Mouse (Mus musculus): ENCODE results near the gene Asgr1. TPM values are rescaled to one million over a fixed set of nuclear protein-coding genes. Genes with fewer than 3 reads are reported as not detected.
A peak's percentile ranks its signal among the peaks of the same experiment; 100 is the strongest.
"Not testable (repeated sequence)": the region's sequence is repeated elsewhere in the genome, so short reads cannot be mapped to it uniquely, and the experiment has no call there.

Gene Asgr1
- polyA plus RNA-seq, 1 experiment from 2014 or later, result 3.9 TPM

- H3K27me3 ChIP-seq (replicated peaks; ENCODE audit: control insufficient read depth, insufficient read depth, low read length); H3K4me1 ChIP-seq (ENCODE audit: control insufficient read depth, insufficient read depth, low read depth, low read length); H3K9ac ChIP-seq (ENCODE audit: low read depth, low read length); H3K9me3 ChIP-seq (ENCODE audit: control insufficient read depth, low read length); H3K4me2 ChIP-seq (ENCODE audit: low read length); H3K4me3 ChIP-seq (ENCODE audit: low read length); H3K27ac ChIP-seq (ENCODE audit: low read depth, low read length); ATAC-seq; H3K36me3 ChIP-seq (ENCODE audit: control insufficient read depth, insufficient read depth, low read length): not testable (repeated sequence)
- 88% methylated on average over 3 of the region's 3 CpGs for WGBS
Measured at GRCm38 (mm10) chr11:70070603-70071002, 16.7 kb downstream of the Asgr1 start.

GRCm38 (mm10) chr11:70074379-70075071 lies 20.6 kb downstream of the Asgr1 start:
- ATAC-seq, result no peak
- H3K4me3 ChIP-seq (ENCODE audit: low read length), result no peak overlapping the region
- 42% methylated on average over 17 of the region's 17 CpGs for WGBS
- H3K9ac ChIP-seq (ENCODE audit: low read depth, low read length), result no peak overlapping the region
- H3K4me2 ChIP-seq (ENCODE audit: low read length), result peak overlapping the region; percentile 33; the same call in 1 of the 2 replicates
- H3K9me3 ChIP-seq (ENCODE audit: control insufficient read depth, low read length), result no peaks in the 10 kb centered on the region
- no peak overlapping the region for H3K27ac ChIP-seq (ENCODE audit: low read depth, low read length)
- H3K27me3 ChIP-seq (replicated peaks; ENCODE audit: control insufficient read depth, insufficient read depth, low read length), result no peaks in the 10 kb centered on the region
- no peaks in the 10 kb centered on the region for H3K36me3 ChIP-seq (ENCODE audit: control insufficient read depth, insufficient read depth, low read length)
- H3K4me1 ChIP-seq (ENCODE audit: control insufficient read depth, insufficient read depth, low read depth, low read length), result no peaks in the 10 kb centered on the region

- Histone ChIP-seq H3K9me3 (ENCODE audit: control insufficient read depth, low read length) (no peaks in the 10 kb centered on the region), H3K9ac (ENCODE audit: low read depth, low read length) (no peak overlapping the region), H3K4me2 (ENCODE audit: low read length) (no peak overlapping the region), H3K36me3 (ENCODE audit: control insufficient read depth, insufficient read depth, low read length) (no peaks in the 10 kb centered on the region), H3K27me3 (replicated peaks; ENCODE audit: control insufficient read depth, insufficient read depth, low read length) (no peaks in the 10 kb centered on the region), H3K4me1 (ENCODE audit: control insufficient read depth, insufficient read depth, low read depth, low read length) (no peaks in the 10 kb centered on the region), H3K4me3 (ENCODE audit: low read length) (no peak overlapping the region), H3K27ac (ENCODE audit: low read depth, low read length) (no peak overlapping the region)
- 93% methylated on average over 6 of the region's 6 CpGs for WGBS
- ATAC-seq, result no peak
Measured at GRCm38 (mm10) chr11:70075581-70075980, 21.7 kb downstream of the Asgr1 start.

GRCm38 (mm10) chr11:70077441-70077840 lies 23.6 kb downstream of the Asgr1 start:
- Histone ChIP-seq H3K4me3 (ENCODE audit: low read length) (no peak overlapping the region), H3K9me3 (ENCODE audit: control insufficient read depth, low read length) (no peaks in the 10 kb centered on the region), H3K9ac (ENCODE audit: low read depth, low read length) (no peak overlapping the region), H3K4me2 (ENCODE audit: low read length) (no peak overlapping the region), H3K4me1 (ENCODE audit: control insufficient read depth, insufficient read depth, low read depth, low read length) (no peaks in the 10 kb centered on the region), H3K27me3 (replicated peaks; ENCODE audit: control insufficient read depth, insufficient read depth, low read length) (no peaks in the 10 kb centered on the region), H3K27ac (ENCODE audit: low read depth, low read length) (no peak overlapping the region), H3K36me3 (ENCODE audit: control insufficient read depth, insufficient read depth, low read length) (no peaks in the 10 kb centered on the region)
- ATAC-seq, result no peak
- 58% methylated on average over 2 of the region's 3 CpGs for WGBS

- H3K27me3 ChIP-seq (replicated peaks; ENCODE audit: control insufficient read depth, insufficient read depth, low read length), result no peaks in the 10 kb centered on the region
- H3K4me2 ChIP-seq (ENCODE audit: low read length), result no peak overlapping the region
- no peaks in the 10 kb centered on the region for H3K4me1 ChIP-seq (ENCODE audit: control insufficient read depth, insufficient read depth, low read depth, low read length)
- H3K9me3 ChIP-seq (ENCODE audit: control insufficient read depth, low read length), result no peaks in the 10 kb centered on the region
- WGBS, result 68% methylated on average over 6 of the region's 6 CpGs
- H3K36me3 ChIP-seq (ENCODE audit: control insufficient read depth, insufficient read depth, low read length), result no peaks in the 10 kb centered on the region
- H3K27ac ChIP-seq (ENCODE audit: low read depth, low read length), result no peak overlapping the region
- ATAC-seq, result no peak
- H3K9ac ChIP-seq (ENCODE audit: low read depth, low read length), result no peak overlapping the region
- H3K4me3 ChIP-seq (ENCODE audit: low read length), result no peak overlapping the region
Measured at GRCm38 (mm10) chr11:70079175-70079574, 25.3 kb downstream of the Asgr1 start.

GRCm38 (mm10) chr11:70079928-70080327 lies 26.0 kb downstream of the Asgr1 start:
- no peaks in the 10 kb centered on the region for H3K4me1 ChIP-seq (ENCODE audit: control insufficient read depth, insufficient read depth, low read depth, low read length)
- WGBS, result 69% methylated on average over 7 of the region's 7 CpGs
- H3K27ac ChIP-seq (ENCODE audit: low read depth, low read length), result no peak overlapping the region
- no peak overlapping the region; the same call in 1 of the 2 replicates for H3K9ac ChIP-seq (ENCODE audit: low read depth, low read length)
- ATAC-seq, result no peak
- H3K27me3 ChIP-seq (replicated peaks; ENCODE audit: control insufficient read depth, insufficient read depth, low read length), result no peaks in the 10 kb centered on the region
- H3K4me2 ChIP-seq (ENCODE audit: low read length), result no peak overlapping the region
- no peaks in the 10 kb centered on the region for H3K36me3 ChIP-seq (ENCODE audit: control insufficient read depth, insufficient read depth, low read length)
- H3K9me3 ChIP-seq (ENCODE audit: control insufficient read depth, low read length), result no peaks in the 10 kb centered on the region
- no peak overlapping the region for H3K4me3 ChIP-seq (ENCODE audit: low read length)

GRCm38 (mm10) chr11:70080803-70081590 lies 27.1 kb downstream of the Asgr1 start:
- no peaks in the 10 kb centered on the region for H3K27me3 ChIP-seq (replicated peaks; ENCODE audit: control insufficient read depth, insufficient read depth, low read length)
- 84% methylated on average over 15 of the region's 15 CpGs for WGBS
- no peak overlapping the region for H3K9ac ChIP-seq (ENCODE audit: low read depth, low read length)
- H3K4me2 ChIP-seq (ENCODE audit: low read length), result no peak overlapping the region
- H3K4me3 ChIP-seq (ENCODE audit: low read length), result no peak overlapping the region
- H3K36me3 ChIP-seq (ENCODE audit: control insufficient read depth, insufficient read depth, low read length), result no peaks in the 10 kb centered on the region
- ATAC-seq, result no peak
- no peaks in the 10 kb centered on the region for H3K9me3 ChIP-seq (ENCODE audit: control insufficient read depth, low read length)
- H3K4me1 ChIP-seq (ENCODE audit: control insufficient read depth, insufficient read depth, low read depth, low read length), result no peaks in the 10 kb centered on the region
- H3K27ac ChIP-seq (ENCODE audit: low read depth, low read length), result no peak overlapping the region

- Histone ChIP-seq H3K9me3 (ENCODE audit: control insufficient read depth, low read length) (no peaks in the 10 kb centered on the region), H3K27ac (ENCODE audit: low read depth, low read length) (no peak overlapping the region), H3K4me2 (ENCODE audit: low read length) (no peak overlapping the region), H3K36me3 (ENCODE audit: control insufficient read depth, insufficient read depth, low read length) (no peaks in the 10 kb centered on the region), H3K4me3 (ENCODE audit: low read length) (no peak overlapping the region), H3K9ac (ENCODE audit: low read depth, low read length) (no peak overlapping the region), H3K27me3 (replicated peaks; ENCODE audit: control insufficient read depth, insufficient read depth, low read length) (no peaks in the 10 kb centered on the region), H3K4me1 (ENCODE audit: control insufficient read depth, insufficient read depth, low read depth, low read length) (no peaks in the 10 kb centered on the region)
- no peak for ATAC-seq
- 88% methylated on average over 8 of the region's 8 CpGs for WGBS
Measured at GRCm38 (mm10) chr11:70084563-70084962, 30.7 kb downstream of the Asgr1 start.

GRCm38 (mm10) chr11:70091986-70092783 lies 38.3 kb downstream of the Asgr1 start, which contains the start of gene Asgr2:
TSS of gene Asgr2 (plus strand) at chr11:70092644.
- Histone ChIP-seq H3K4me2 (ENCODE audit: low read length) (no peak within 1 kb of the TSS), H3K4me1 (ENCODE audit: control insufficient read depth, insufficient read depth, low read depth, low read length) (no peaks in the 10 kb centered on the region), H3K9ac (ENCODE audit: low read depth, low read length) (no peak within 1 kb of the TSS), H3K27ac (ENCODE audit: low read depth, low read length) (no peak within 1 kb of the TSS), H3K4me3 (ENCODE audit: low read length) (no peak within 1 kb of the TSS), H3K36me3 (ENCODE audit: control insufficient read depth, insufficient read depth, low read length) (no peaks in the 10 kb centered on the region), H3K9me3 (ENCODE audit: control insufficient read depth, low read length) (no peaks in the 10 kb centered on the region), H3K27me3 (replicated peaks; ENCODE audit: control insufficient read depth, insufficient read depth, low read length) (no peaks in the 10 kb centered on the region)
- WGBS, result 77% methylated on average over 12 of the region's 12 CpGs
- ATAC-seq, result no peak

Measured in hindbrain, embryonic 16.5 days (tissue).